Mouse (Mus musculus) spleen, adult 18-20 months (tissue): ENCODE measurements around the gene Lhfp.

Experiments used
- DNase-seq, 2 experiments: peaks; one replicate each; pipeline ENCODE4 v3.0.0; 2022; ENCODE audit warnings: mixed read lengths in 2 of 2

The Lhfp gene

GRCm38 (mm10) chr3:53043206-53043780, 2.0 kb downstream of the Lhfp start:
- no peak for DNase-seq

- DNase-seq = no peak
Measured at GRCm38 (mm10) chr3:53044238-53044637, 2.9 kb downstream of the Lhfp start.

- DNase-seq = no peak
Measured at GRCm38 (mm10) chr3:53044682-53045299, 3.5 kb downstream of the Lhfp start.

- DNase-seq = no peak
Measured at GRCm38 (mm10) chr3:53045697-53046096, 4.4 kb downstream of the Lhfp start.

- DNase-seq = no peak
Measured at GRCm38 (mm10) chr3:53046371-53046770, 5.0 kb downstream of the Lhfp start.

- DNase-seq = no peak
Measured at GRCm38 (mm10) chr3:53052385-53052784, 11.1 kb downstream of the Lhfp start.

GRCm38 (mm10) chr3:53056430-53056829, 15.1 kb downstream of the Lhfp start:
- no peak for DNase-seq

- no peak for DNase-seq
Measured at GRCm38 (mm10) chr3:53059959-53060358, 18.6 kb downstream of the Lhfp start.

GRCm38 (mm10) chr3:53063423-53064147, 22.3 kb downstream of the Lhfp start:
- no peak for DNase-seq

- DNase-seq = no peak
Measured at GRCm38 (mm10) chr3:53065267-53066094, 24.2 kb downstream of the Lhfp start.

GRCm38 (mm10) chr3:53066095-53066372, 24.7 kb downstream of the Lhfp start:
- DNase-seq = no peak

- no peak for DNase-seq
Measured at GRCm38 (mm10) chr3:53068399-53068798, 27.1 kb downstream of the Lhfp start.

- DNase-seq = no peak
Measured at GRCm38 (mm10) chr3:53074264-53074663, 32.9 kb downstream of the Lhfp start.

- no peak for DNase-seq
Measured at GRCm38 (mm10) chr3:53074761-53075160, 33.4 kb downstream of the Lhfp start.

GRCm38 (mm10) chr3:53080286-53080685, 39.0 kb downstream of the Lhfp start:
- no peak for DNase-seq

- no peak for DNase-seq
Measured at GRCm38 (mm10) chr3:53080710-53081109, 39.4 kb downstream of the Lhfp start.

- DNase-seq = no peak
Measured at GRCm38 (mm10) chr3:53083717-53084116, 42.4 kb downstream of the Lhfp start.

- DNase-seq = no peak
Measured at GRCm38 (mm10) chr3:53084806-53085205, 43.5 kb downstream of the Lhfp start.

GRCm38 (mm10) chr3:53086481-53087155, 45.3 kb downstream of the Lhfp start:
- DNase-seq = no peak

- no peak for DNase-seq
Measured at GRCm38 (mm10) chr3:53087156-53087805, 46.0 kb downstream of the Lhfp start.

GRCm38 (mm10) chr3:53089921-53090320, 48.6 kb downstream of the Lhfp start:
- DNase-seq = no peak

- no peak for DNase-seq
Measured at GRCm38 (mm10) chr3:53100210-53100609, 58.9 kb downstream of the Lhfp start.
